Mouse (Mus musculus) ES-Bruce4 (cell line): ENCODE measurements around the gene Rab21. TPM values are rescaled to one million over a fixed set of nuclear protein-coding genes. Genes with fewer than 3 reads are reported as not detected.
A peak's percentile ranks its signal among the peaks of the same experiment; 100 is the strongest.

Experiments
- H3K27ac ChIP-seq: 2 replicates; pipeline ENCODE4 v1.5.1; 2012; ENCODE audit warnings: low read length, inconsistent platforms; ENCODE audit not compliant: insufficient read depth
- H3K27me3 ChIP-seq: 2 replicates; pipeline ENCODE4 v1.6.1; 2012; ENCODE audit warnings: mild to moderate bottlenecking, low read length, inconsistent platforms; ENCODE audit not compliant: control insufficient read depth, poor library complexity, insufficient read depth, severe bottlenecking
- H3K36me3 ChIP-seq: 2 replicates; pipeline ENCODE4 v1.6.1; 2012; ENCODE audit warnings: inconsistent platforms, mild to moderate bottlenecking, low read length, moderate library complexity; ENCODE audit not compliant: control insufficient read depth, poor library complexity, insufficient read depth, severe bottlenecking
- H3K4me1 ChIP-seq: one replicate; pipeline ENCODE4 v1.8.1; 2011; ENCODE audit warnings: low read length; ENCODE audit not compliant: control insufficient read depth, insufficient read depth
- H3K4me3 ChIP-seq: 2 replicates; pipeline ENCODE4 v1.5.1; 2011; ENCODE audit warnings: low read depth, mild to moderate bottlenecking, low read length
- H3K9ac ChIP-seq: 2 replicates; pipeline ENCODE4 v1.6.1; 2012; ENCODE audit warnings: low read depth, mild to moderate bottlenecking, inconsistent platforms; ENCODE audit not compliant: poor library complexity, severe bottlenecking
- H3K9me3 ChIP-seq: replicated peaks from 2 replicates; pipeline ENCODE4 v1.6.1; 2012; ENCODE audit warnings: mild to moderate bottlenecking, low read length, inconsistent platforms; ENCODE audit not compliant: control insufficient read depth, poor library complexity, insufficient read depth, severe bottlenecking
- CTCF ChIP-seq: IDR thresholded peaks from one replicate; pipeline ENCODE4 v1.8.1; 2011; ENCODE audit warnings: low read depth, low read length
- EP300 ChIP-seq: IDR thresholded peaks from 2 replicates; pipeline ENCODE4 v1.6.1; 2011; ENCODE audit warnings: low read depth, low read length; ENCODE audit not compliant: insufficient read depth
- POLR2A ChIP-seq: IDR thresholded peaks from one replicate; pipeline ENCODE4 v1.8.1; 2011; ENCODE audit warnings: low read length; ENCODE audit not compliant: insufficient read depth
- polyA plus RNA-seq: library from polyadenylated mRNA; stranded (reverse); fragments of >200 nt; gene quantifications from 2 replicates; pipeline ENCODE4 v1.2.4, GENCODE M21; 2011; ENCODE audit warnings: low read depth; ENCODE audit not compliant: missing spikeins, insufficient read depth, insufficient read length

The Rab21 gene
- polyA plus RNA-seq, 1 experiment: 37.2 TPM

- H3K27ac ChIP-seq: 0 out of 2 replicates have a peak overlapping the region, but pooled peaks have one; percentile 57
- no peaks in the 10 kb centered on the region for H3K36me3 ChIP-seq
- TF ChIP-seq EP300: no peak
- TF ChIP-seq CTCF: no peak
- TF ChIP-seq POLR2A: no peak
- H3K4me3 ChIP-seq: no peak overlapping the region
- H3K4me1 ChIP-seq: peaks cover 4% of the 10 kb centered on the region
- no peak overlapping the region; the same call in 1 of the 2 replicates for H3K9ac ChIP-seq
- H3K27me3 ChIP-seq: no peaks in the 10 kb centered on the region
- H3K9me3 ChIP-seq: no peaks in the 10 kb centered on the region
Measured at GRCm38 (mm10) chr10:115358216-115358919, 43.0 kb upstream of the Rab21 start.

GRCm38 (mm10) chr10:115356106-115356505 is 40.7 kb upstream of the Rab21 start:
- Histone ChIP-seq H3K36me3 (no peaks in the 10 kb centered on the region), H3K9ac (no peak overlapping the region), H3K27ac (no peak overlapping the region), H3K4me3 (no peak overlapping the region), H3K27me3 (no peaks in the 10 kb centered on the region), H3K4me1 (peaks cover 4% of the 10 kb centered on the region), H3K9me3 (no peaks in the 10 kb centered on the region)
- TF ChIP-seq CTCF: no peak
- TF ChIP-seq POLR2A: no peak
- no peak for TF ChIP-seq EP300

- Histone ChIP-seq H3K9ac (no peak overlapping the region; the same call in 1 of the 2 replicates), H3K4me3 (no peak overlapping the region)
Measured at GRCm38 (mm10) chr10:115355016-115355415, 39.6 kb upstream of the Rab21 start.

GRCm38 (mm10) chr10:115354553-115354952 is 39.2 kb upstream of the Rab21 start:
- Histone ChIP-seq H3K4me3 (no peak overlapping the region), H3K27me3 (no peaks in the 10 kb centered on the region), H3K9me3 (no peaks in the 10 kb centered on the region), H3K4me1 (peaks cover 4% of the 10 kb centered on the region), H3K9ac (no peak overlapping the region), H3K36me3 (no peaks in the 10 kb centered on the region), H3K27ac (no peak overlapping the region)
- TF ChIP-seq CTCF (no peak), EP300 (0 out of 2 replicates have a peak, but pooled peaks have one; percentile 42), POLR2A (no peak)

More at GRCm38 (mm10) chr10:115355016-115355415, 39.6 kb upstream of the Rab21 start:
- Histone ChIP-seq H3K27me3 (no peaks in the 10 kb centered on the region), H3K27ac (no peak overlapping the region), H3K9me3 (no peaks in the 10 kb centered on the region), H3K4me1 (peaks cover 4% of the 10 kb centered on the region), H3K36me3 (no peaks in the 10 kb centered on the region)
- no peak for TF ChIP-seq EP300
- no peak for TF ChIP-seq POLR2A
- no peak for TF ChIP-seq CTCF

- Histone ChIP-seq H3K4me3 (no peak overlapping the region), H3K36me3 (no peaks in the 10 kb centered on the region), H3K9ac (no peak overlapping the region), H3K9me3 (no peaks in the 10 kb centered on the region), H3K27me3 (no peaks in the 10 kb centered on the region), H3K27ac (no peak overlapping the region), H3K4me1 (peaks cover 6% of the 10 kb centered on the region)
- no peak for TF ChIP-seq CTCF
- TF ChIP-seq EP300: no peak
- no peak for TF ChIP-seq POLR2A
Measured at GRCm38 (mm10) chr10:115350810-115351397, 35.5 kb upstream of the Rab21 start.

- Histone ChIP-seq H3K9ac (no peak overlapping the region), H3K9me3 (no peaks in the 10 kb centered on the region), H3K36me3 (no peaks in the 10 kb centered on the region), H3K27me3 (no peaks in the 10 kb centered on the region), H3K27ac (no peak overlapping the region), H3K4me3 (no peak overlapping the region), H3K4me1 (peaks cover 2% of the 10 kb centered on the region)
- TF ChIP-seq CTCF (no peak), POLR2A (no peak), EP300 (no peak)
Measured at GRCm38 (mm10) chr10:115349509-115349908, 34.1 kb upstream of the Rab21 start.
